Mouse (Mus musculus): ENCODE measurements around the gene 9230113P08Rik. TPM values are rescaled to one million over a fixed set of nuclear protein-coding genes. Genes with fewer than 3 reads are reported as not detected.
"Not testable (repeated sequence)": the region's sequence is repeated elsewhere in the genome, so short reads cannot be mapped to it uniquely, and the experiment has no call there.

The 9230113P08Rik gene
- not detected in 2 replicates for total RNA-seq (2014; fragmentation: Nextera tagmentation)
- not detected in 2 replicates for total RNA-seq (2017)

GRCm38 (mm10) chr9:35908123-35908522 is at the start of gene 9230113P08Rik:
Gene 9230113P08Rik, plus strand, starts transcription at chr9:35908423.
- not testable (repeated sequence) for ATAC-seq (replicated peaks; ENCODE audit: low FRiP score, low TSS enrichment, poor library complexity, severe bottlenecking)

GRCm38 (mm10) chr9:35893112-35893511 is 15.1 kb upstream of the 9230113P08Rik start:
- not testable (repeated sequence) for ATAC-seq (replicated peaks; ENCODE audit: low FRiP score, low TSS enrichment, poor library complexity, severe bottlenecking)

- no peak for ATAC-seq (replicated peaks; ENCODE audit: low FRiP score, low TSS enrichment, poor library complexity, severe bottlenecking)
Observed at GRCm38 (mm10) chr9:35904494-35904893, 3.7 kb upstream of the 9230113P08Rik start.

GRCm38 (mm10) chr9:35930817-35931216 is 22.6 kb downstream of the 9230113P08Rik start:
- no peak for ATAC-seq (replicated peaks; ENCODE audit: low FRiP score, low TSS enrichment, poor library complexity, severe bottlenecking)

Other genes starting within 250 kb of the 9230113P08Rik start
- gene Pate1, start 221.0 kb upstream of the 9230113P08Rik start, total RNA-seq (2014; fragmentation: Nextera tagmentation), result not detected in 2 replicates
- not detected in 2 replicates for gene Pate1, start 221.0 kb upstream of the 9230113P08Rik start, total RNA-seq (2017)
- not detected in 2 replicates for gene Gm17677, start 167.4 kb upstream of the 9230113P08Rik start, total RNA-seq (2014; fragmentation: Nextera tagmentation)
- gene Gm17677, start 167.4 kb upstream of the 9230113P08Rik start, total RNA-seq (2017), result not detected in 2 replicates
- gene Gm17727, start 130.3 kb upstream of the 9230113P08Rik start, total RNA-seq (2014; fragmentation: Nextera tagmentation), result not detected in 2 replicates
- gene Gm17727, start 130.3 kb upstream of the 9230113P08Rik start, total RNA-seq (2017), result not detected in 2 replicates
- gene Gm27235, start 118.3 kb upstream of the 9230113P08Rik start, total RNA-seq (2014; fragmentation: Nextera tagmentation), result not detected in 2 replicates
- not detected in 2 replicates for gene Gm27235, start 118.3 kb upstream of the 9230113P08Rik start, total RNA-seq (2017)
- not detected in 2 replicates for gene D730048I06Rik, start 118.3 kb upstream of the 9230113P08Rik start, total RNA-seq (2014; fragmentation: Nextera tagmentation)
- not detected in 2 replicates for gene D730048I06Rik, start 118.3 kb upstream of the 9230113P08Rik start, total RNA-seq (2017)
- not detected in 2 replicates for gene 9230110F15Rik, start 64.3 kb upstream of the 9230113P08Rik start, total RNA-seq (2014; fragmentation: Nextera tagmentation)
- gene 9230110F15Rik, start 64.3 kb upstream of the 9230113P08Rik start, total RNA-seq (2017), result not detected in 2 replicates
- gene Gm5916, start 220.4 kb downstream of the 9230113P08Rik start, total RNA-seq (2014; fragmentation: Nextera tagmentation), result not detected in 2 replicates
- gene Gm5916, start 220.4 kb downstream of the 9230113P08Rik start, total RNA-seq (2017), result not detected in 2 replicates

Measured in megakaryocyte-erythroid progenitor cell, adult 5-6 weeks (primary cell).